Mouse (Mus musculus): ENCODE results near the gene Olfr1387. TPM values are rescaled to one million over a fixed set of nuclear protein-coding genes. Genes with fewer than 3 reads are reported as not detected.
"Not testable (repeated sequence)": the region's sequence is repeated elsewhere in the genome, so short reads cannot be mapped to it uniquely, and the experiment has no call there.

Gene Olfr1387
- polyA plus RNA-seq, 1 experiment from 2014 or later = not detected

DNA sequence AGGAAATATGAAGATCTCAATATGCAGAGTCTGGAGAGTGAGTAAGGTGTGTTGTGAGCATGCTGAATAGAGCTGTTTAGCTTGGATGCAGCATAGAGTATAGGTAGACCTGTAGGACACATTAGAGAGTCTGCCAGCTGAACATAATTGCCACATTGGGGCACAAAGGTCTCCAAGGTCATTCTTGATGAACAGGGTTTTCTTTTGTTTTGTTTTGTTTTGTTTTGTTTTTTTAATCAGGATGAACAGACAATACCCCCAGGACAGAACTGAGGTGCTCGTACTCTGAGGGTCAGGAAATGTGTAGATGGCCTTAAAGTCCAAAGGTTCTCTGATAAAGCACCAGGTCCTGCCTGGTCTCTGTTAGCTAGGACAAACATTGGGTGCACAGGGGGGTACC is 33.6 kb downstream of the Olfr1387 start, which contains the start of gene Olfr1385:
Gene Olfr1385, plus strand, starts transcription at position 301 of the 400 bp plus-strand sequence.
- not testable (repeated sequence) for H3K27me3 ChIP-seq (ENCODE audit: control insufficient read depth, insufficient read depth, low read length); ATAC-seq (ENCODE audit: low FRiP score, low TSS enrichment); H3K36me3 ChIP-seq (ENCODE audit: control insufficient read depth, insufficient read depth, low read length); H3K4me1 ChIP-seq (ENCODE audit: control insufficient read depth, insufficient read depth, low read length); H3K4me2 ChIP-seq (ENCODE audit: low read length); DNase-seq; H3K9me3 ChIP-seq (ENCODE audit: control insufficient read depth, low read length); H3K4me3 ChIP-seq (replicated peaks; ENCODE audit: low read depth, low read length); H3K27ac ChIP-seq (replicated peaks; ENCODE audit: low read depth, low read length); H3K9ac ChIP-seq (replicated peaks; ENCODE audit: low read length)
- WGBS = 88% methylated on average over 1 of the region's 1 CpGs

Other genes starting within 250 kb of the Olfr1387 start
- gene Mgat1, start 211.2 kb upstream of the Olfr1387 start, polyA plus RNA-seq (2014; fragmentation: Nextera tagmentation; extraction: Ambion mirVana) = 27.0 and 27.9 TPM in 2 replicates
- gene Olfr1393, start 177.0 kb upstream of the Olfr1387 start, polyA plus RNA-seq (2014; fragmentation: Nextera tagmentation; extraction: Ambion mirVana) = 0.22 TPM in 1 of 2 replicates, not detected in the other
- gene Olfr1392, start 170.1 kb upstream of the Olfr1387 start, polyA plus RNA-seq (2014; fragmentation: Nextera tagmentation; extraction: Ambion mirVana) = 0.07 TPM in 1 of 2 replicates, not detected in the other
- not detected in 2 replicates for gene Olfr10, start 150.6 kb upstream of the Olfr1387 start, polyA plus RNA-seq (2014; fragmentation: Nextera tagmentation; extraction: Ambion mirVana)
- gene Olfr1391, start 132.6 kb upstream of the Olfr1387 start, polyA plus RNA-seq (2014; fragmentation: Nextera tagmentation; extraction: Ambion mirVana) = not detected in 2 replicates
- not detected in 2 replicates for gene Olfr1390, start 120.2 kb upstream of the Olfr1387 start, polyA plus RNA-seq (2014; fragmentation: Nextera tagmentation; extraction: Ambion mirVana)
- not detected in 2 replicates for gene Olfr1389, start 32.3 kb upstream of the Olfr1387 start, polyA plus RNA-seq (2014; fragmentation: Nextera tagmentation; extraction: Ambion mirVana)
- gene Olfr1388, start 18.7 kb upstream of the Olfr1387 start, polyA plus RNA-seq (2014; fragmentation: Nextera tagmentation; extraction: Ambion mirVana) = 0.09 TPM in 2 replicates
- gene Olfr1386, start 9.7 kb downstream of the Olfr1387 start, polyA plus RNA-seq (2014; fragmentation: Nextera tagmentation; extraction: Ambion mirVana) = not detected in 2 replicates
- not detected in 2 replicates for gene Olfr1385, start 33.7 kb downstream of the Olfr1387 start, polyA plus RNA-seq (2014; fragmentation: Nextera tagmentation; extraction: Ambion mirVana)
- not detected in 2 replicates for gene Olfr1384, start 51.4 kb downstream of the Olfr1387 start, polyA plus RNA-seq (2014; fragmentation: Nextera tagmentation; extraction: Ambion mirVana)
- not detected in 2 replicates for gene Olfr1383, start 64.3 kb downstream of the Olfr1387 start, polyA plus RNA-seq (2014; fragmentation: Nextera tagmentation; extraction: Ambion mirVana)
- not detected in 2 replicates for gene Olfr1382, start 72.9 kb downstream of the Olfr1387 start, polyA plus RNA-seq (2014; fragmentation: Nextera tagmentation; extraction: Ambion mirVana)
- not detected in 2 replicates for gene Olfr1381, start 88.1 kb downstream of the Olfr1387 start, polyA plus RNA-seq (2014; fragmentation: Nextera tagmentation; extraction: Ambion mirVana)
- gene Olfr1380, start 101.5 kb downstream of the Olfr1387 start, polyA plus RNA-seq (2014; fragmentation: Nextera tagmentation; extraction: Ambion mirVana) = not detected in 2 replicates
- gene Flt4, start 153.9 kb downstream of the Olfr1387 start, polyA plus RNA-seq (2014; fragmentation: Nextera tagmentation; extraction: Ambion mirVana) = 1.1 and 2.1 TPM in 2 replicates
- gene Scgb3a1, start 208.3 kb downstream of the Olfr1387 start, polyA plus RNA-seq (2014; fragmentation: Nextera tagmentation; extraction: Ambion mirVana) = not detected in 2 replicates